Mouse (Mus musculus) stomach, postnatal 0 days (tissue): Measurements from ENCODE around the gene Polr2e.

ENCODE experiments used
- CTCF ChIP-seq: IDR thresholded peaks from 2 replicates; pipeline ENCODE4 v1.5.1; 2016; ENCODE audit warnings: antibody characterized with exemption, low read depth, mild to moderate bottlenecking, moderate library complexity
- EP300 ChIP-seq: optimal IDR thresholded peaks from 2 replicates; pipeline ENCODE3; 2016; ENCODE audit warnings: antibody characterized with exemption

- TF ChIP-seq CTCF = 0 out of 2 replicates have a peak, but pooled peaks have one; percentile 4
- TF ChIP-seq EP300 = no peak
These were observed 20.8 kb downstream of the Polr2e start for GRCm38 (mm10) chr10:80018739-80019297.
